Mouse (Mus musculus) thymus, adult 2 months (tissue): ENCODE results near the gene Icosl. TPM values are rescaled to one million over a fixed set of nuclear protein-coding genes. Genes with fewer than 3 reads are reported as not detected.

ENCODE experiments used
- DNase-seq: peaks from one replicate; pipeline ENCODE4 v3.0.0; 2021
- H3K27ac ChIP-seq: fragments of 200-500 bp; 2 replicates; pipeline ENCODE4 v1.5.1; 2012; ENCODE audit warnings: low read length, control low read depth; ENCODE audit not compliant: control insufficient read depth, insufficient read depth
- H3K27me3 ChIP-seq: fragments of 200-500 bp; 2 replicates; pipeline ENCODE4 v1.6.1; 2012; ENCODE audit warnings: mild to moderate bottlenecking, low read length, moderate library complexity, mixed read lengths; ENCODE audit not compliant: control insufficient read depth, insufficient read depth
- H3K36me3 ChIP-seq: fragments of 200-500 bp; 2 replicates; pipeline ENCODE4 v1.6.1; 2012; ENCODE audit warnings: mild to moderate bottlenecking, low read length, moderate library complexity; ENCODE audit not compliant: control insufficient read depth, insufficient read depth
- H3K4me1 ChIP-seq: fragments of 200-500 bp; replicated peaks from 2 replicates; pipeline ENCODE4 v1.6.1; 2012; ENCODE audit warnings: low read length; ENCODE audit not compliant: control insufficient read depth, insufficient read depth
- H3K4me3 ChIP-seq: fragments of 200-500 bp; 2 replicates; pipeline ENCODE4 v1.5.1; 2012; ENCODE audit warnings: mild to moderate bottlenecking, low read length, control low read depth, moderate library complexity; ENCODE audit not compliant: control insufficient read depth, insufficient read depth
- CTCF ChIP-seq: fragments of 200-500 bp; IDR thresholded peaks from 2 replicates; pipeline ENCODE4 v1.5.1; 2012; ENCODE audit warnings: mild to moderate bottlenecking, control low read depth, low read length, moderate library complexity, borderline replicate concordance; ENCODE audit not compliant: control insufficient read depth, poor library complexity, insufficient read depth; ENCODE audit errors: extremely low read depth
- POLR2A ChIP-seq: fragments of 200-500 bp; IDR thresholded peaks from 2 replicates; pipeline ENCODE4 v1.6.1; 2012; ENCODE audit warnings: mild to moderate bottlenecking, low read length, control low read depth, moderate library complexity; ENCODE audit not compliant: control insufficient read depth, poor library complexity, insufficient read depth; ENCODE audit errors: extremely low read depth
- WGBS: fragments of 180-500 bp; shearing (Covaris S2); methylation state at CpG from one replicate; pipeline ENCODE4 v1.1.7; 2018; 5-methylcytosine and 5-hydroxymethylcytosine counted together
- polyA plus RNA-seq: library from polyadenylated mRNA; depleted of rRNA; stranded (reverse); fragments of >200 nt; gene quantifications from 2 replicates; pipeline ENCODE4 v1.2.3, GENCODE M21; 2012

Icosl gene
- polyA plus RNA-seq, 1 experiment = 26.5 TPM

- 25% methylated on average over 1 of the region's 1 CpGs for WGBS
- DNase-seq = no peak
- H3K4me1 ChIP-seq = peaks cover 26% of the 10 kb centered on the region
- no peaks in the 10 kb centered on the region for H3K27me3 ChIP-seq
- no peak overlapping the region for H3K4me3 ChIP-seq
- H3K36me3 ChIP-seq = no peaks in the 10 kb centered on the region
- TF ChIP-seq POLR2A = no peak
- no peak for TF ChIP-seq CTCF
- no peak overlapping the region for H3K27ac ChIP-seq
These were observed 15.0 kb downstream of the Icosl start for GRCm38 (mm10) chr10:78084073-78084472.

- TF ChIP-seq CTCF = no peak
- TF ChIP-seq POLR2A = no peak
- no peaks in the 10 kb centered on the region for H3K27me3 ChIP-seq
- no peak for DNase-seq
- peaks cover 26% of the 10 kb centered on the region for H3K4me1 ChIP-seq
- H3K27ac ChIP-seq = no peak overlapping the region
- WGBS = 95% methylated on average over 6 of the region's 6 CpGs
- H3K36me3 ChIP-seq = no peaks in the 10 kb centered on the region
- H3K4me3 ChIP-seq = no peak overlapping the region
These were observed 16.6 kb downstream of the Icosl start for GRCm38 (mm10) chr10:78085711-78086110.

- H3K36me3 ChIP-seq = no peaks in the 10 kb centered on the region
- H3K27me3 ChIP-seq = no peaks in the 10 kb centered on the region
- H3K4me3 ChIP-seq = peak overlapping the region; percentile 6; the same call in 1 of the 2 replicates
- peaks cover 26% of the 10 kb centered on the region for H3K4me1 ChIP-seq
- DNase-seq = no peak
- TF ChIP-seq POLR2A (no peak), CTCF (no peak)
- WGBS = 17% methylated on average over 10 of the region's 10 CpGs
- peak overlapping the region; percentile 78 for H3K27ac ChIP-seq
These were observed 17.5 kb downstream of the Icosl start for GRCm38 (mm10) chr10:78086444-78087061.

GRCm38 (mm10) chr10:78087101-78087511 lies 18.0 kb downstream of the Icosl start:
- Histone ChIP-seq H3K27ac (peak overlapping the region; percentile 35; the same call in 1 of the 2 replicates), H3K4me3 (no peak overlapping the region), H3K4me1 (peaks cover 26% of the 10 kb centered on the region), H3K27me3 (no peaks in the 10 kb centered on the region), H3K36me3 (no peaks in the 10 kb centered on the region)
- peak; percentile 29 for DNase-seq
- no peak for TF ChIP-seq CTCF
- no peak for TF ChIP-seq POLR2A
- WGBS = 16% methylated on average over 6 of the region's 6 CpGs

GRCm38 (mm10) chr10:78090246-78090645 lies 21.1 kb downstream of the Icosl start:
- H3K4me3 ChIP-seq = no peak overlapping the region
- H3K36me3 ChIP-seq = no peaks in the 10 kb centered on the region
- no peaks in the 10 kb centered on the region for H3K27me3 ChIP-seq
- DNase-seq = no peak
- peaks cover 16% of the 10 kb centered on the region for H3K4me1 ChIP-seq
- H3K27ac ChIP-seq = no peak overlapping the region
- WGBS = 75% methylated on average over 6 of the region's 6 CpGs
- TF ChIP-seq CTCF = no peak
- no peak for TF ChIP-seq POLR2A

- no peak overlapping the region for H3K27ac ChIP-seq
- H3K4me1 ChIP-seq = peaks cover 16% of the 10 kb centered on the region
- H3K27me3 ChIP-seq = no peaks in the 10 kb centered on the region
- no peak overlapping the region for H3K4me3 ChIP-seq
- no peak for DNase-seq
- TF ChIP-seq POLR2A (no peak), CTCF (no peak)
- no peaks in the 10 kb centered on the region for H3K36me3 ChIP-seq
- 83% methylated on average over 4 of the region's 4 CpGs for WGBS
These were observed 21.8 kb downstream of the Icosl start for GRCm38 (mm10) chr10:78090706-78091491.
